Mouse (Mus musculus): ENCODE measurements around the gene Gm9972. TPM values are rescaled to one million over a fixed set of nuclear protein-coding genes. Genes with fewer than 3 reads are reported as not detected.

The Gm9972 gene
- polyA plus RNA-seq (2014; fragmentation: Illumina TruSeq; extraction: RNeasy Lipid Tissue Mini Kit (QIAGEN cat#74804); ENCODE audit: low replicate concordance): not detected

DNA sequence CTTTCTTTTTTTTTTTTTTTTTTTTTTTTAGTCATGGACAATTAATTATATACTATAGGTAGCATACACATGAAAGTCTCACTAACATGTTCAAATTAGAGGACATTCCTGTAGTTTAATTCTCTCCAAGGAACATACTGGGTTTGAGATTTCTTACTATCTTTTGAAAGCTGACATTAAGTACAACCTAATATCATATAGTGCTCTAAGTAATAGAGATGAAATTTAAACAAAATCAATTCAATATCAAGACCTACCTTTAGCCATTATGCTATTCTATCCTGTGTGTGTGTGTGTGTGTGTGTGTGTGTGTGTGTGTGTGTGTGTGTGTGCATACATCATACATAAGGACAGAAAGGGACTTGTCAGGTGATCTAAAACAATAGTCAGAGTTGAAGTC is at the start of gene Gm9972:
TSS of gene Gm9972 (plus strand) at position 301 of the 400 bp plus-strand sequence.

Other genes starting within 250 kb of the Gm9972 start
- gene Atp10b, start 114.1 kb downstream of the Gm9972 start, polyA plus RNA-seq (2014; fragmentation: Illumina TruSeq; extraction: RNeasy Lipid Tissue Mini Kit (QIAGEN cat#74804); ENCODE audit: low replicate concordance): 59.0 TPM